Comparison of ENCODE assay signal across 23 mouse cellular contexts in genomic region chr19:12421680-12422079, GRCm38 (mm10). TPM values are rescaled to one million over a fixed set of nuclear protein-coding genes. Genes with fewer than 3 reads are reported as not detected.
"Had no signal": no experiment of that assay in that cellular context is flagged by ENCODE, and none has a peak within 500 bp of the region (broad histone marks: within the 10 kb centered on the region; RNA-seq: fewer than 3 reads in every experiment).

No protein-coding gene starts in this region.

- H3K9ac ChIP-seq: limb, embryonic 15.5 days; liver, embryonic 12.5 days; lung, embryonic 15.5 days; midbrain, embryonic 15.5 days; neural tube, embryonic 13.5 days had no signal

- H3K4me3 ChIP-seq: limb, embryonic 15.5 days; liver, embryonic 12.5 days; lung, embryonic 15.5 days; megakaryocyte, embryonic 14.5 days; midbrain, embryonic 15.5 days; neural tube, embryonic 13.5 days had no signal

- H3K4me2 ChIP-seq: limb, embryonic 15.5 days; liver, embryonic 12.5 days; lung, embryonic 15.5 days; midbrain, embryonic 11.5 days; midbrain, embryonic 15.5 days; neural tube, embryonic 13.5 days had no signal

- ATAC-seq: liver, embryonic 12.5 days; midbrain, embryonic 15.5 days had no signal

- H3K4me1 ChIP-seq: limb, embryonic 15.5 days; liver, embryonic 12.5 days; lung, embryonic 15.5 days; megakaryocyte, embryonic 14.5 days; midbrain, embryonic 15.5 days; neural tube, embryonic 13.5 days had no signal

- H3K36me3 ChIP-seq: limb, embryonic 15.5 days; liver, embryonic 12.5 days; lung, embryonic 15.5 days; midbrain, embryonic 15.5 days; neural tube, embryonic 13.5 days had no signal

- H3K27ac ChIP-seq: kidney, postnatal 0 days; limb, embryonic 15.5 days; liver, embryonic 12.5 days; lung, embryonic 15.5 days; macrophage; midbrain, embryonic 15.5 days; neural tube, embryonic 13.5 days had no signal

- DNase-seq: kidney, adult 8-10 months; kidney, postnatal 36 days; lung, postnatal 14 days; right cerebral cortex, postnatal 25 days; thymus, postnatal 36 days had no signal

- H3K27me3 ChIP-seq: limb, embryonic 15.5 days; liver, embryonic 12.5 days; lung, embryonic 15.5 days; midbrain, embryonic 15.5 days; neural tube, embryonic 13.5 days had no signal

- H3K9me3 ChIP-seq: limb, embryonic 15.5 days; liver, embryonic 12.5 days; lung, embryonic 15.5 days; megakaryocyte, embryonic 14.5 days; midbrain, embryonic 15.5 days; neural tube, embryonic 13.5 days had no signal

RNA-seq across cellular contexts. Expression of gene Olfr1441, which starts 4.4 kb away (rescaled TPM):
- total RNA-seq: layer of hippocampus, adult 18-20 months; layer of hippocampus, postnatal 10 days; left cerebral cortex, adult 18-20 months; left cerebral cortex, postnatal 25 days had no signal
- polyA plus RNA-seq: kidney, postnatal 0 days; limb, embryonic 11.5 days; limb, embryonic 15.5 days; liver, embryonic 12.5 days; liver, embryonic 16.5 days; lung, embryonic 15.5 days; macrophage; midbrain, embryonic 11.5 days; midbrain, embryonic 15.5 days; neural tube, embryonic 13.5 days; small intestine, adult 2 months; stomach, embryonic 16.5 days; thymus, postnatal 0 days had no signal

RNA-seq across cellular contexts. Expression of gene Pfpl, which starts 6.0 kb away (rescaled TPM):
- total RNA-seq: layer of hippocampus, adult 18-20 months; layer of hippocampus, postnatal 10 days; left cerebral cortex, adult 18-20 months; left cerebral cortex, postnatal 25 days had no signal
- polyA plus RNA-seq: kidney, postnatal 0 days; limb, embryonic 11.5 days; limb, embryonic 15.5 days; liver, embryonic 12.5 days; liver, embryonic 16.5 days; lung, embryonic 15.5 days; macrophage; midbrain, embryonic 11.5 days; midbrain, embryonic 15.5 days; small intestine, adult 2 months; stomach, embryonic 16.5 days; thymus, postnatal 0 days had no signal

RNA-seq across cellular contexts. Expression of gene Olfr1440, which starts 34.6 kb away (rescaled TPM):
- total RNA-seq: layer of hippocampus, adult 18-20 months; layer of hippocampus, postnatal 10 days; left cerebral cortex, adult 18-20 months; left cerebral cortex, postnatal 25 days had no signal
- polyA plus RNA-seq: kidney, postnatal 0 days; limb, embryonic 11.5 days; limb, embryonic 15.5 days; liver, embryonic 12.5 days; liver, embryonic 16.5 days; lung, embryonic 15.5 days; macrophage; midbrain, embryonic 11.5 days; midbrain, embryonic 15.5 days; neural tube, embryonic 13.5 days; small intestine, adult 2 months; stomach, embryonic 16.5 days; thymus, postnatal 0 days had no signal
